Mouse (Mus musculus): Measurements from ENCODE around the gene Prkag1.

The Prkag1 gene

DNA sequence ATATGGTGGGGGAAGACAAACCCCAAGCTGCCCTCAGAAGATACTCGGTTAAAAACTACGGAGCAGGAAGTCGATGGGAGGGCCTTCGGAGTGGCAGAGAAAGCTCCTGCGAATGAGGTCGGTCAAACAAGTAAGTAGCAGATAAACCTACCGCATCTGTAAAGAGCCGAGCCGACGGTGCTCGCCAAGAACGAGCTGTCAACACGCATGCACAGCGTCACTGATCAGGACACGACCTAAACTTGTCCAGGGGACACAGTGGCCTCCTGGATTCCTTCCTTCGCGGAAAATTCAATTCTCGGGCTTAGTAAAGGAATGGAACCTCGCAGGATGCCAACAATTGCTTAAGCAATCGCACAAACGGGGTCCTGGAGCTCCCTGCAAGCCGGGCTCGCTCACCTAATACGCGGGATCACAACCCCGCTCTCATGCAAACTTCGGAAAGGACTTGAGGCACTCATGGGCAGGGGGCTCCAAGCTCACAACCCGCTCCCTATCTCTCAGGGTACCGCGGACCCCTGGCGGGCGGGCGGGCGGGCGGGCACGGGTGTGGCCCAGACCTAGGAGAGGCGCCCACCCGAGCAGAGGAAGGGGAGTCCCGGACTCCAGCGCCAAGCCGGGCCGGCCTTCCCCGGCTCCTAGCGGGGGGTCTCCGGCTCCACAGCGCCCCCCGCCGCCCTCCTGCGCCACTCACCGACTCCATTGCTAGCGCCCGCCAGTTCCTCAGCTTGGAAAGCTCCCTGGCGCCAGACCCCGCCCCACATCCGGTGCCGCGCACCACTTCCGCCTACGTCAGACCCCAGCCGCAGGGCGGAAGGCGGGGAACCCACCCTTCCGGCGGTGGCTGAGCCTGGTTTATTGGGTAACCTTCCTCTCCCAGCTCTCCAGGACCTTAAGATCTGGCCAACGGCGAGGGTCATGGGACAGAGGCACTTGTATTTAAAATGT is at the start of gene Prkag1:
Gene Prkag1, minus strand, starts transcription at position 786 of the 948 bp plus-strand sequence.
- DNase-seq (ENCODE audit: low read depth) = peak; percentile 97

- peak; percentile 89 for DNase-seq (ENCODE audit: low read depth)
These were observed 46.0 kb upstream of the Prkag1 start for GRCm38 (mm10) chr15:98877331-98877730.

GRCm38 (mm10) chr15:98871916-98872888 is 40.9 kb upstream of the Prkag1 start:
- peak; percentile 96 for DNase-seq (ENCODE audit: low read depth)

DNA sequence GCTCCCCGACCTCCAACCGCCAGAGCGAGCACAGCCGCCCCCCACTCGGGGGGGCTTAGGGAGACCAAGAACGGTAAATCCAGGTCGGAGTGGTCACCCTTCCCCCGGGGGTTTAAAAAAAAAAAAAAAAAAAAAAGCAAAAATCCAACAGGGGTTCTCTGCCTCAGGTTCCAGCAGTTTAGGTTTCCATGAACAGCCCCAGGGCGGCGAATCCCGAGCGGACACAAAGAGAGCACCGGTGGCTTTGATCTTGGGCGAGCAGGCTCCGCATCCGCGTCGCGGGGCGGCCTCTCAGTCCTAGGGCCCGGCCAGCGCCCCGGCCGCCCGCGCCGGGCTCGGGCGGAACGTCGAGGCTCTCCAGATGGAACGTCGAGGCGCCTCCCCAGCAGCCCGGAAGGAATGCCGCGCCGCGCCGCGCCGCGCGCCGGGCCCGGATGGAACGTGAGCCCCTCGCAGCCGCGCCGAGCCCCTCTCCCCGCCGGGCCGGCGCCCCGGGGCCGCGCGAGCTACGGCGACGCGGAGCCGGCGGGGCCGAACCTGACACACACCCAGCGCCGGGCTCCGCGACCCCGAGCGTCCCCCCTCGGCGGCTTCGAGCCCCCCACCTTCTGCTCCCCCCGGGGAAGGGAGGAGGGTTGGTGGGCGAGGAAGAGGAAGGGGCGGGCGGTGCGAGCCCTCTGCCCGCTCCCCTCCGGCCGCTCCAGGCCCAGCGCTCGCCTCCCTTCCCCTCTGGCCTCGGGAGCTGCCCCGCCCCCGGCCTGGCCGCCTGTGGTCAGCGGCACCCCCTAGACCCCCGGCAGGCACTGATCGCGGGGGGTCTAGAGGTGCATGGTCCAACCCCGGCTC is 40.0 kb upstream of the Prkag1 start, which contains the start of gene Kmt2d:
Gene Kmt2d, minus strand, starts transcription at position 135 of the 846 bp plus-strand sequence.
- DNase-seq (ENCODE audit: low read depth) = peak; percentile 54

DNA sequence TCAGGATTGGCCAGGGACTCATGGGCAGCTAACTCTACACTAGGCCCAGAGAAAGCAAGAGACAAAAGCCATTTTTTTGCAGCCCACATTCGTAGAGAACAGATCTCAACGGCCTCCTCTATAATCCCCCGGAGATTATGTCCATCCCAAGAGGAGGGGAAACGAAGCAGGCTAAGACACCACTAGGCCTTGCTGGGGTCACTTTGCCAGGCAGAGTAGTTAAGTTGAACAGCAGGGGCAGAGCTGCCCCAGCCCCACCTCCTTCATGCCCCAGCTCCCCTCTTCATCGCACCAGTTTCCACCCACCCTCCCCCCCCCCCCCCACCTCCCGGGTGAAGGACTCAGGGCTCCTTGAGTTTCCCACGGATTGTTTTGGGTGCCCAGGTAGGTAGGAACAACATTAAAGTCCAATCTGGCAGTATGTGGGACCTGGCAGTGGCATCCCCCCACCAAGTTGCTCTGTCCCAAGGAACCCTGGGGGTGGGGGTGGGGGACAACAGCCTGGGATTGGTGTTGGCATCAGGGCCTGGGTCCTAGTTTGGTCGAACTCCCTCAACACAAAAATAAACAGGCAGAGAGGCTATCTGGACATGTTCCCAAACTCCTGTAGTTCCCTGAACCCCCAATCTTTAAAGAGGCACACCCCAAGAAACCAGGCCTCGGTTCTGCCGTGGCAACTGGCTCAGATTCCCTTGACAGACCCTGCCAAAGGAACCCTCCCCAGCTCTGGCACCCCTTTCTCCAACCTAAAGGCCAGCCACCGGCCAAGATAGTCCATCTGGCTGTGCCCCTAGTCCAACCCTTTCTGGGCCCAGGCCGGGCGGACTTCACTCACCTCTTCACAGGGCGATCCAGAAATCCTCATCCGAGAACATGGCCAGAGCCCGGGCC is 39.1 kb upstream of the Prkag1 start:
- DNase-seq (ENCODE audit: low read depth) = no peak

GRCm38 (mm10) chr15:98869342-98870178 is 38.2 kb upstream of the Prkag1 start:
- DNase-seq (ENCODE audit: low read depth) = peak; percentile 54

GRCm38 (mm10) chr15:98868346-98869063 is 37.2 kb upstream of the Prkag1 start:
- no peak for DNase-seq (ENCODE audit: low read depth)

GRCm38 (mm10) chr15:98867321-98867720 is 36.0 kb upstream of the Prkag1 start:
- peak; percentile 78 for DNase-seq (ENCODE audit: low read depth)

DNA sequence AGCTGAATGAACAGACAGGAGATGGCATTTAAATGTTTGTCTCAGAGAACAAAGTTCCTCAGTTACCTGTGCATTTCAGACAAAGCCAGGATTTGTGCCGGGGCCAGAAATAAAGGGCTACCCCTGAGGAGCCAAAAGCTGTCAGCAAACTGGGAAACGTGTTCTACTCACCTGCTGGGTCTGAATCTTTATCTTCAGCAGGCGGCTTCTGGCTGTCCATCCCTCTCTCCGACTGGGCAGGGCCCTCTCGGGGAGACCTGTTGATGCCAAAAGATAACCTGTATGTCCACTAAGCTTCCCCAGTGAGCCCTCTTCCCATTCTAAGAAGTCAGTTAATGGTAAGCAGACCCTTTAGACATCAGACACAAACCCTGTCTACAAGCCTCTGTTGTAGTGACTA is 35.2 kb upstream of the Prkag1 start:
- DNase-seq (ENCODE audit: low read depth) = no peak

- DNase-seq (ENCODE audit: low read depth) = no peak
These were observed 34.5 kb upstream of the Prkag1 start for GRCm38 (mm10) chr15:98865771-98866170.

DNA sequence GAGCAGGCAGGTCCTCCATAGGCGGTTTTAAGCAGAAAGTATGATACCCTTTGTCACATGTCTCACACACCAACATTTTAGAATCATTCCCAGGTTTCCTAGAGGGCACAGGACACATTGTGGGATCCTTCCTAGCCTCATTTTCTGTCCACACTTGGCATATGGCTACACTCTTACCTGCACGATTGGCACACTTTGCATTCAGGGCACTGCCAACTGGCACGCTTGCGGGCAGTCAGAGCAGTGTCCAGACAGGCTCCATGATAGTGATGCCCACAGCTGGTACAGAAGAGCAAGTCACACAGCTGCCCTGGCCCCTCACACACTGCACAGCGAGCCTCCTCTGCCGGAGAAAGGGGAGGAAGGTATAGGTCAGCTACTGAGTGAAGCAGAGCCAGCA is 33.6 kb upstream of the Prkag1 start:
- no peak for DNase-seq (ENCODE audit: low read depth)

DNA sequence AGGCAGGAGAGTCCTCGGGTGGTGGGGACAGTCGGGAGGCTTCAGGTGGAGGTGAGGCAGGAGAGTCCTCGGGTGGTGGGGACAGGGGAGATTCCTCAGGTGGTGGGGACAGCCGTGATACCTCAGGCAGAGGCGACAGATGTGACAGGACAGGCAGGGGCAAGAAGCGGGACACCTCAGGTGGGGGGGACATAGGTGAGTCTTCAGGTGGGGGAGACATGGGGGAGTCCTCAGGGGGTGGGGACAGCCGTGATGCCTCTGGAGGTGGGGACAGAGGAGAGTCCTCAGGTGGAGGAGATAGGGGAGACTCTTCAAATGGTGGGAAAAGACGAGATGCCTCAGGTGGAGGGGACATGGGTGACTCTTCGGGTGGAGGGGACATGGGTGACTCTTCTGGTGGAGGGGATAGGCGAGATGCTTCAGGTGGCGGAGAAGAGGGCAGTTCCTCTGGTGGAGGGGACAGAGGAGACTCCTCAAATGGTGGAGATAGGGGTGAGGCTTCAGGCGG is 32.2 kb upstream of the Prkag1 start:
- DNase-seq (ENCODE audit: low read depth) = no peak

DNA sequence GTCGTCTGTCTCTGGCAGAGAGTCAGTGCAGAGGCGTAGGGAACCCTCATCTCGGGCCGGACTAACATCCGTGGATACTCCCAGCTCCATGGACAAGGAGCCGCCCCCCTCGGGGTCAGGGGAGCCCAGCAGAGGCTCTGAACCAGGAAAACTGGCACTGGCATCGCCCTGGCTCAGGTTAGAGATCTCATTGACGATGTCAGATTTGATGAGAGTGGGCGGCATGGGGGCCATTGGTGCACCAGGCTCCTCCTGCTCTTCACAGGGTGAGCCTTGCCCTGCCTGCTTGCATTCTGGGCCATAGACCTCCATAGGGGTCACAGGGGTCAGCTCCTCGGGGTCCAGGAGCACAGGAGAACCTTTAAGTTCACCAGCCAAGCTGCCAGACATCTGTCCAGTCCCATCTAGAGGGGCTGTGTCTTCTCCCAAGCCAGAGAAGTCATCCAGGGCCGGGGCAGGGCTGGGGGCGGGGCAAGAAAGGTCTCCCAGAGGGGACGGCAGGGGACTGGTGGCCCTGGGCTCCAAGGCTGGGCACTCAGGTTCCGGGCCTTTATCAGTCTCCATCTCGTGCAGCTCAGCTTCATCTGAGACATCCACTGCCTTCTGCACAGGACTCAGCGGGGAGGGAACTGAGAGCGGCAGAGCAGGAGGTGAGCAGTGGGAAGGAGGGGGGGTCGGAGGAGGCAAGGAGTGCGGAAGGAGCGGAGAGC is 30.5 kb upstream of the Prkag1 start:
- DNase-seq (ENCODE audit: low read depth) = no peak

- no peak for DNase-seq (ENCODE audit: low read depth)
These were observed 29.6 kb upstream of the Prkag1 start for GRCm38 (mm10) chr15:98860921-98861320.

GRCm38 (mm10) chr15:98859319-98860043 is 28.2 kb upstream of the Prkag1 start:
- no peak for DNase-seq (ENCODE audit: low read depth)

DNA sequence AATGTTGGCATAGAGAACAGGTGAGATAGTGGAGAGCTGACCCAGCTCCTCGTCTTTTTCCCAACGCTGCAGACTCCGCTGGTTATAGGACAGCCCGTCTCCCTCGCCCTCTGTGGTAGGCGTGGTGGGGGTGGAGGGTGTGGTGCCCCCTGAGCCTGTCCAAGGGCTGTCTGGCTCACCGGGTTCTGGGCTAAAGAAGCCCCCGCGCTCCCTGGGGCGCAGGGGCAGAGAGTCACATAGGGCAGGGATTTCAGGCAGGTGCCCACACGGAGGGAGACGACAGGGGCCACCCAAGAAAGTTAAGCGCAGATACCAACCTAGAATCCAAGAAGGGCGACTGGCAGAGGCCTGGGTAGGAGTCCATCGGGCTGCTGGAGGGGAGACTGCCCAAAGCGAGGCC is 22.9 kb upstream of the Prkag1 start:
- DNase-seq (ENCODE audit: low read depth) = no peak
